Mouse (Mus musculus) myocyte (in vitro differentiated cells): ENCODE measurements at regions not wholly inside any gene's neighbourhood (a gene's known extent, or its start where the extent isn't known, plus 50 kb on each side); places are given as distances from the start of the nearest gene placed in this dataset.

Experiments
- E2F4 ChIP-seq: IDR thresholded peaks from one replicate; pipeline ENCODE4 v1.6.1; 2011; ENCODE audit warnings: mild to moderate bottlenecking, control low read depth, moderate library complexity; ENCODE audit not compliant: insufficient read depth
- MYOD1 ChIP-seq, 3 experiments: IDR thresholded peaks; one replicate each; pipeline ENCODE4 v1.6.1; 2011; ENCODE audit warnings: control low read depth in 2 of 3, low read depth in 2 of 3, mild to moderate bottlenecking in 2 of 3, moderate library complexity in 1 of 3; ENCODE audit not compliant: insufficient read length in 2 of 3, control insufficient read depth in 1 of 3
- MYOG ChIP-seq, 3 experiments: IDR thresholded peaks; one replicate each; pipeline ENCODE4 v1.6.1; 2011; ENCODE audit warnings: control low read depth in 2 of 3, low read depth in 2 of 3, mild to moderate bottlenecking in 2 of 3; ENCODE audit not compliant: insufficient read length in 2 of 3, control insufficient read depth in 1 of 3, insufficient read depth in 1 of 3
- POLR2A ChIP-seq: IDR thresholded peaks from one replicate; pipeline ENCODE4 v1.6.1; 2011; ENCODE audit warnings: low read depth, mild to moderate bottlenecking, control low read depth, moderate library complexity; ENCODE audit not compliant: insufficient read length
- POLR2AphosphoS2 ChIP-seq: IDR thresholded peaks from one replicate; pipeline ENCODE4 v1.6.1; 2011; ENCODE audit warnings: low read depth, control low read depth; ENCODE audit not compliant: insufficient read length
- SRF ChIP-seq: IDR thresholded peaks from one replicate; pipeline ENCODE4 v1.6.1; 2011; ENCODE audit warnings: low read depth; ENCODE audit not compliant: control insufficient read depth, insufficient read length
- TCF3 ChIP-seq: IDR thresholded peaks from one replicate; pipeline ENCODE4 v1.6.1; 2011; ENCODE audit warnings: low read depth, control low read depth; ENCODE audit not compliant: insufficient read length
- USF1 ChIP-seq: IDR thresholded peaks from one replicate; pipeline ENCODE4 v1.6.1; 2011; ENCODE audit warnings: low read depth, mild to moderate bottlenecking, control low read depth, moderate library complexity

DNA sequence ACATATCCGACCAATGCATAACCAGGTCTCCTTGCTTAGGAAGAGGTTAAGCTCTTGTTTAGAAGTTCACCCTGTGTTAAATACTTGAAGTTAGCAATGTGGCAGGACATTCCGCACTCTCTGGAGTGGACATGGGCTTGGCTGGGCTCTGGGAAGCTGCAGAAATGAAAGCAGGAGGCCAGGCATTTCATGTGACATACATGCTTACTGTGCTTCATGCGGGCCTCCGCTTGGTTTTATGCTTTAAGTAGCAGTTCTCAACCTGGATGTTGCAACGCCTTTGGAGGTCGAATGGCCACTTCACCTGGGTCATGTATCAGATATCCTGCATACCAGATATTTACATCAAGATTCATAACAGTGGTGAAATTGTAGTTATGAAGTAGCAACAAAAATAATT lies 93.2 kb upstream of the Arid5b start:
- TF ChIP-seq POLR2A (no peak), MYOG (IDR thresholded peaks at IDR 0.05; ENCODE audit: control insufficient read depth in 1 of 3, insufficient read depth in 1 of 3, insufficient read length in 2 of 3, low read depth in 2 of 3) (no peak), MYOD1 (IDR thresholded peaks at IDR 0.05; ENCODE audit: control insufficient read depth in 1 of 3, insufficient read length in 2 of 3, low read depth in 2 of 3) (no peak), SRF (no peak), E2F4 (no peak), POLR2AphosphoS2 (no peak), TCF3 (no peak), USF1 (no peak)
